Mouse (Mus musculus) stomach, embryonic 14.5 days (tissue): ENCODE measurements around the gene Bach2. TPM values are rescaled to one million over a fixed set of nuclear protein-coding genes. Genes with fewer than 3 reads are reported as not detected.

Experiments used
- ATAC-seq: fragments of 200-750 bp; cut with Nextera tagmentation; 2 replicates; pipeline ENCODE4 v1.8.0; 2017; ENCODE audit warnings: low read depth, moderate TSS enrichment; ENCODE audit not compliant: insufficient number of reproducible peaks, insufficient read depth, low FRiP score
- H3K27ac ChIP-seq: fragments of 300-500 bp; sonication (generic); 2 replicates; pipeline ENCODE4 v1.5.1; 2014; ENCODE audit warnings: mild to moderate bottlenecking, low read length, moderate library complexity, mixed read lengths
- H3K27me3 ChIP-seq: fragments of 300-500 bp; sonication (generic); 2 replicates; pipeline ENCODE4 v1.6.1; 2014; ENCODE audit warnings: low read length, control low read depth, mixed read lengths; ENCODE audit not compliant: control insufficient read depth, insufficient read depth
- H3K36me3 ChIP-seq: fragments of 300-500 bp; sonication (generic); 2 replicates; pipeline ENCODE4 v1.6.1; 2014; ENCODE audit warnings: mild to moderate bottlenecking, control low read depth, low read length, moderate library complexity, mixed read lengths; ENCODE audit not compliant: control insufficient read depth, insufficient read depth
- H3K4me1 ChIP-seq: fragments of 300-500 bp; sonication (generic); 2 replicates; pipeline ENCODE4 v1.6.1; 2014; ENCODE audit warnings: low read length, control low read depth, mixed read lengths; ENCODE audit not compliant: control insufficient read depth, insufficient read depth
- H3K4me2 ChIP-seq: fragments of 300-500 bp; sonication (generic); replicated peaks from 2 replicates; pipeline ENCODE4 v1.6.1; 2014; ENCODE audit warnings: low read depth, low read length, control low read depth
- H3K4me3 ChIP-seq: fragments of 300-500 bp; sonication (generic); 2 replicates; pipeline ENCODE4 v1.5.1; 2014; ENCODE audit warnings: low read depth, low read length, control low read depth
- H3K9ac ChIP-seq: fragments of 300-500 bp; sonication (generic); replicated peaks from 2 replicates; pipeline ENCODE4 v1.6.1; 2014; ENCODE audit warnings: low read depth, mild to moderate bottlenecking, control low read depth, low read length, moderate library complexity, mixed read lengths
- H3K9me3 ChIP-seq: fragments of 300-500 bp; sonication (generic); 2 replicates; pipeline ENCODE4 v1.6.1; 2016; ENCODE audit warnings: low read depth, low read length, control low read depth; ENCODE audit not compliant: control insufficient read depth
- WGBS: fragments of 180-500 bp; shearing (Covaris S2); extraction: QIAGEN DNeasy Blood & Tissue Kit; methylation state at CpG from one replicate; pipeline ENCODE4 v1.1.7; 2014; 5-methylcytosine and 5-hydroxymethylcytosine counted together
- polyA plus RNA-seq: library from polyadenylated mRNA; unstranded; fragments of >200 nt; fragmentation: Nextera tagmentation; extraction: Ambion mirVana; gene quantifications from 2 replicates; pipeline ENCODE4 v1.2.1, GENCODE M21; 2014

Bach2 gene
- polyA plus RNA-seq, 1 experiment from 2014 or later: 8.4 TPM

- no peak for ATAC-seq
- no peak overlapping the region for H3K9ac ChIP-seq
- H3K9me3 ChIP-seq: no peaks in the 10 kb centered on the region
- no peaks in the 10 kb centered on the region for H3K27me3 ChIP-seq
- no peaks in the 10 kb centered on the region for H3K36me3 ChIP-seq
- WGBS: 88% methylated on average over 7 of the region's 7 CpGs
- no peaks in the 10 kb centered on the region for H3K4me1 ChIP-seq
- H3K4me3 ChIP-seq: no peak overlapping the region
- H3K4me2 ChIP-seq: no peak overlapping the region
- no peak overlapping the region for H3K27ac ChIP-seq
These were observed 186.5 kb downstream of the Bach2 start for GRCm38 (mm10) chr4:32425060-32425459.

- WGBS: 90% methylated on average over 3 of the region's 3 CpGs
- H3K36me3 ChIP-seq: no peaks in the 10 kb centered on the region
- ATAC-seq: no peak
These were observed 187.0 kb downstream of the Bach2 start for GRCm38 (mm10) chr4:32425641-32426040.

GRCm38 (mm10) chr4:32426779-32427577 lies 188.4 kb downstream of the Bach2 start:
- WGBS: 80% methylated on average over 27 of the region's 27 CpGs
- no peak for ATAC-seq

More at GRCm38 (mm10) chr4:32425641-32426040, 187.0 kb downstream of the Bach2 start:
- H3K9ac ChIP-seq: no peak overlapping the region
- no peak overlapping the region for H3K27ac ChIP-seq
- no peak overlapping the region for H3K4me2 ChIP-seq
- no peaks in the 10 kb centered on the region for H3K27me3 ChIP-seq
- no peak overlapping the region for H3K4me3 ChIP-seq
- H3K9me3 ChIP-seq: no peaks in the 10 kb centered on the region
- H3K4me1 ChIP-seq: no peaks in the 10 kb centered on the region

GRCm38 (mm10) chr4:32428738-32429137 lies 190.1 kb downstream of the Bach2 start:
- no peak overlapping the region for H3K9ac ChIP-seq
- no peaks in the 10 kb centered on the region for H3K4me1 ChIP-seq
- no peaks in the 10 kb centered on the region for H3K9me3 ChIP-seq
- H3K36me3 ChIP-seq: no peaks in the 10 kb centered on the region
- H3K27me3 ChIP-seq: no peaks in the 10 kb centered on the region
- ATAC-seq: no peak
- H3K27ac ChIP-seq: no peak overlapping the region
- no peak overlapping the region for H3K4me2 ChIP-seq
- 77% methylated on average over 9 of the region's 9 CpGs for WGBS
- H3K4me3 ChIP-seq: no peak overlapping the region

More at GRCm38 (mm10) chr4:32426779-32427577, 188.4 kb downstream of the Bach2 start:
- Histone ChIP-seq H3K9ac (no peak overlapping the region), H3K9me3 (no peaks in the 10 kb centered on the region), H3K27ac (no peak overlapping the region), H3K36me3 (no peaks in the 10 kb centered on the region), H3K4me1 (no peaks in the 10 kb centered on the region), H3K27me3 (no peaks in the 10 kb centered on the region), H3K4me2 (no peak overlapping the region), H3K4me3 (no peak overlapping the region)

GRCm38 (mm10) chr4:32430136-32430535 lies 191.5 kb downstream of the Bach2 start:
- no peak overlapping the region for H3K4me2 ChIP-seq
- H3K36me3 ChIP-seq: no peaks in the 10 kb centered on the region
- no peaks in the 10 kb centered on the region for H3K27me3 ChIP-seq
- H3K4me3 ChIP-seq: no peak overlapping the region
- no peak overlapping the region for H3K9ac ChIP-seq
- ATAC-seq: no peak
- no peaks in the 10 kb centered on the region for H3K9me3 ChIP-seq
- 87% methylated on average over 11 of the region's 11 CpGs for WGBS
- H3K4me1 ChIP-seq: no peaks in the 10 kb centered on the region
- H3K27ac ChIP-seq: no peak overlapping the region

- no peak overlapping the region for H3K9ac ChIP-seq
- peak; percentile 69; the same call in 1 of the 2 replicates for ATAC-seq
These were observed 192.4 kb downstream of the Bach2 start for GRCm38 (mm10) chr4:32430981-32431380.

GRCm38 (mm10) chr4:32432271-32432781 lies 193.7 kb downstream of the Bach2 start:
- Histone ChIP-seq H3K27ac (no peak overlapping the region), H3K9me3 (no peaks in the 10 kb centered on the region), H3K4me1 (no peaks in the 10 kb centered on the region), H3K4me3 (no peak overlapping the region), H3K27me3 (no peaks in the 10 kb centered on the region), H3K9ac (no peak overlapping the region), H3K36me3 (no peaks in the 10 kb centered on the region), H3K4me2 (no peak overlapping the region)
- no peak for ATAC-seq
- 25% methylated on average over 10 of the region's 10 CpGs for WGBS

More at GRCm38 (mm10) chr4:32430981-32431380, 192.4 kb downstream of the Bach2 start:
- Histone ChIP-seq H3K4me3 (no peak overlapping the region), H3K4me2 (no peak overlapping the region; the same call in 1 of the 2 replicates), H3K4me1 (no peaks in the 10 kb centered on the region), H3K27ac (peak overlapping the region; percentile 10; the same call in 1 of the 2 replicates), H3K36me3 (no peaks in the 10 kb centered on the region), H3K27me3 (no peaks in the 10 kb centered on the region), H3K9me3 (no peaks in the 10 kb centered on the region)
- WGBS: 57% methylated on average over 7 of the region's 7 CpGs

GRCm38 (mm10) chr4:32432945-32433344 lies 194.3 kb downstream of the Bach2 start:
- Histone ChIP-seq H3K4me1 (no peaks in the 10 kb centered on the region), H3K4me2 (no peak overlapping the region), H3K9me3 (no peaks in the 10 kb centered on the region), H3K36me3 (no peaks in the 10 kb centered on the region), H3K27ac (no peak overlapping the region), H3K27me3 (no peaks in the 10 kb centered on the region), H3K9ac (no peak overlapping the region), H3K4me3 (no peak overlapping the region)
- 50% methylated on average over 6 of the region's 6 CpGs for WGBS
- ATAC-seq: no peak
